Mouse (Mus musculus) cerebellum, postnatal 4 days (tissue): Measurements from ENCODE around the gene 2010111I01Rik.
A peak's percentile ranks its signal among the peaks of the same experiment; 100 is the strongest.
"Not testable (repeated sequence)": the region's sequence is repeated elsewhere in the genome, so short reads cannot be mapped to it uniquely, and the experiment has no call there.

Source experiments
- DNase-seq, 2 experiments: peaks; one replicate each; pipeline ENCODE4 v3.0.0; 2022; ENCODE audit warnings: low spot score in 2 of 2, mixed read lengths in 1 of 2

2010111I01Rik gene

DNA sequence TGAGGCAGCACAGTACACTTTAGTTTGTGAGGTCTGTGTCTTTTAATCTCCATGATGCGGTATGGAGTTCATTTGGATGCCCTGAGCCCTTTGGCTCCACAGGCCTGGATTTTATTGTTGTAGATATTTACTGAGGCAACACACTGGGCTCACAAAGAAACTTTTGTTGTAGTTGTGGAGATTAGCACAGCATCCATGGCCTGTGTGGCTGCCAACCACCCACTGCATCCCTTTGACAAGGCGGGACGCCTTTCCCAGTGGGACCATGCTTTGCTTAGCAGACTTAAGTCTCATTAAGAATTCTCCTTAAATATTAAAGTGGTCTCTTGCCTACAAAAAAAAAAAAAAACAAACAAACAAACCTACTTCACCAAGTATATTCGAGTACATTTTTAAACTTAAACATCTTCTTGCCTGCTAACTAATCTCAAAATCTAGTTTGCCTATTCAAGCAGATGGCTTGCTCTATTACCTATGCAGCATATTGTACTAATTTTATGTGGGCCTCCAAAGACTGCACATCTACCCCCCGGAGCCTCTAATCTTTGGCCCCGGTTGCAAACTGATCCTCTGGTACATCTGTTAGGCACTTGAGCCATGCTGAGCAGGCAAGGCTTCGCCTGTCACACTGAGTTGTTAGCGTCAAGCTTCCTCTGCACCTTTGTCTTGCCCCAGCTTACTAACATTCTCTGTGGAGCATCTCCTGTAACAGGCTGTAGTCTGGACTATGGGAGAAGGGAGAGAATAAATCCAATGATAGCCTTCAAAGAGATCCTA lies 239.0 kb downstream of the 2010111I01Rik start:
- no peak for DNase-seq

DNA sequence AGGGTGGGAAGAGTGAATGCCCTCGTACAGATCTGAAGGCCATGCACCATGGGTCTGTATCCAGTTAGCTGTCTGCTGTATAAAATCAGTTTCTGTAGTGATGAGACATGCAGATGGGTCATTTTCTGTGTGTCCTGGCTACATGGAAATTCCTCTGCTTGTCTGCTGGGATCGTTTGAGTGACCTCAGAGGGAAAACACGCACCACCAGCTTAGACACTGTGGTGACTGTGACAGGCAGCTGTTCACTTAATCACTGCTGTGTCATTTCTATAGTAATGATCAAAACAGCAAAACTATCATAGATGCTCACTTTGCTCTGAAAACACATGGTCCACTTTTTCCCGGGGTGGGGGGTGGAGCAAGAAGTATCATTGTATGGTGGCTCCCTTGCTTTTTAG lies 241.1 kb downstream of the 2010111I01Rik start:
- no peak for DNase-seq

DNA sequence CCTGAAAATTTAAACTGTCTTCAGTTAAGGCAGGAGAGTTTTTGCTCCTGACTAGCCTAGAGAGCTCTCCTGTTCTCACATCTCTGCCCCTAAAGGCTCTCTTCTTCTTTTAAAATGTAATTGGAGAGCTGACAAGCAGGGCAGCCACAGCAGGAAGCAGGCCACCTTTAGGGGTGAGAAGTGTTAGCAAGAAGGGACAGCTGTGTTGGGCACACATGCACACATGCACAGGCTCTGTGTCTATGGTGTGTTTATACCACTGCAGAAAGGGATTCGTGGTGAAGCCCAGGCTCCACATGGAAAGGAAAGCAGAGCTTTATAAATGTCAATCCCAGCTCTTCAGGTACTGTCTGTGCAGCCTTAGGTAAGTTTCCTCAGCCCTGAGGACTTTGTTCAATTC lies 241.7 kb downstream of the 2010111I01Rik start:
- no peak for DNase-seq

DNA sequence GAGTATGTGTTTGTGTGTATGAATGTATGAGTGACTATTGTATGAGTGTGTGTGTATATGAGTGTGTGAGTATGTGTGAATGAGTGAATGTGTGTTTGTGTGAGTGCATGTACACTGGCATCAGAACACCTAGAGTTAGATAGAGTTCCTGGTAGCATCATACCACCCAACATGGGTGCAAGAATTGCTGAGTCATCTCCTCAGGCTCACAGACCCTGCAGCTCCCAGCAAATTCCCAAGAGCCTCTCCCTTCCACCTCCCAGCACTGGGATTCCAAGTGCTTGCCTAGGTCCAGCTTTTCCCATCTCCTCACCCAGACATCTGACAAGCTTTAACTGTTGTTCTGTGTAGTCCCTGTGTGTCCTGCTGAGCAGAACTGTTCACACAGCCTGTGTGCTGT lies 251.8 kb downstream of the 2010111I01Rik start:
- DNase-seq: no peak

DNA sequence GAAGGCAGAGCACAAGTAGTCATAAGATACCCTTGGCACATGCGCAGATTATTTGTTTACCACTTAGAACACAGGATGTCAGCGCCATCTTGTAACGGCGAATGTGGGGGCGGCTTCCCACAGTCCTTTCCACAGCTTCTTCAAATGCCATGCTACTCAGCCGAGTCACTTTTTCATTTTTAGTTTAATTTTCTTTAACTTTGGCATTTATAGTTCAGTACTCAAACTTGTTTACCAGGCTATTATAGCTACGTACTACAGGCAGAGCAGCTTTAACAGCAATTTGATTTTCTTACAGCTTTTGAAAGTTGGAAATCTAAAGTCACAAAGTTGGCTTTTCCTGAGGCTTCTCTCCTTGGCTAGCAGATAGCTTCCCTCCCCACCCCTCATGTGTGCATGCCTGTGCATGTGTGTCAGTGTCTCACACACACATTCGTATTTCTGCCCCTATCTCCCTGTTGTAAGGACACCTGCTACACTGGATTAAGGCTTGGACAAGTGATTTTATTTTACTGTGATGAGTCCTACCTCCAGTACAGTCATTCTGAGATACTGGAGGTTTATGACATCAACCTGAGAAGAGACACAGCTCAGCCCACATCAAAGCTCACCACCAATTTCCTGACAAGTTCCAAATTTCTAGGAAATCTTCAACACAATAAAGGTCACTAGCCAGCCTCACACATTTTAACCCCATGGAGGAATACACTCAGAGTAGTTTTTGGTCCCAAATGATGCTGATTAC lies 258.5 kb downstream of the 2010111I01Rik start:
- DNase-seq: no peak

DNA sequence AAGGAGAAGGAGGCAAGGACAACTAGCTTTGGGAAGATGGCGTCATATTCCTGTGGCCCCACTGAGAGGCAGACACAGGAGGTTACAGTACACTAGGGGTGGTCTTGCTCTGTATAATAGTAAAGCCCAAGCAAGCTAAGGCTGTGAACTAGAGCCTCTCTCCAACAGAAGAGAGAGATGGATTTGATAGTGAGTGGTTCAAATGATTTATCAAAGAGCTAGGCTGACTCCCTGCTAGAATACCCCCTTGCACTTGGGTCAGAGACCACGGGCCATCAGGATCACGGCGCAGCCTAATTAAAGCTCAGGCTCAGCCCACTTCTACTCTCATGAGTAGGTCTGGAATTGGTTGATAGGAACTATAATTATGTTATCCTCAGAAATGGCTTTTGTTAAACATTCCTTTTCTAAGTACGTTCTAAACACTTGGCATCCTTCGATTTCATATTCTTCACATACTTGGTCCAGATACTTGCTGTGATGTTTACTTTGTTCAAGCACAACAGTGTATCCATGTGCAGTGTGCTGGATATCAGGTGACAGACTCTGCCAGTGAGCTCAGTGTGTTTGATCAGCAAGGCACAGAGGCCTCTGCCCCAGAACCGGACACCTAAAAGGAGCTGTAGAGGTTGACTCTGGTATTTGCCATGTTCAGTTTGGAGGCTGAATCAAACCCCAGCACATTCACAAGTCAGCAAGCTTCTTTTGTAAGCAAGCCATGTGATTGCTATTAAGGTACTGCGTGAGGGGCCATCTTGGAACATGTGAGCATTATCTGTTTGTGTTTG lies 261.3 kb downstream of the 2010111I01Rik start:
- no peak for DNase-seq

DNA sequence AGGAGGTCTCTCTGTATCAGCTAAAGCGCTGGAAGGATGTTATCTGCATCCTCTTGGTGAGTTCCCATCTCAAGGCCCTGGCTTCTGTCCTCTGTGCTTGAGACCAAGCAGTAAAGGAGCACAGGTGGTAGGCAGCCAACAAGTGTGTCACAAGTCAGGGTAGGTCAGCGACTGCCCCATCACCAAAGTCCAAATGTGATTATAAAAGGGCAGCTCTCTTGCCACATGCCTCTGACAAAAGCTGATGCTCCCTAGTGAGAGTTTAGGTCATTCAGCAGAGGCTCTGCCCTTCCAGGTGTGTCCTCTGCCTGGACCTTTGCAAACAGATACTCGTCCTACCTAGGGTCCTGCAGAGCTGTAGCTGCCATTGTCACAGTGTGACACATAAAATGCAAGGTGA lies 263.1 kb downstream of the 2010111I01Rik start:
- DNase-seq: no peak

DNA sequence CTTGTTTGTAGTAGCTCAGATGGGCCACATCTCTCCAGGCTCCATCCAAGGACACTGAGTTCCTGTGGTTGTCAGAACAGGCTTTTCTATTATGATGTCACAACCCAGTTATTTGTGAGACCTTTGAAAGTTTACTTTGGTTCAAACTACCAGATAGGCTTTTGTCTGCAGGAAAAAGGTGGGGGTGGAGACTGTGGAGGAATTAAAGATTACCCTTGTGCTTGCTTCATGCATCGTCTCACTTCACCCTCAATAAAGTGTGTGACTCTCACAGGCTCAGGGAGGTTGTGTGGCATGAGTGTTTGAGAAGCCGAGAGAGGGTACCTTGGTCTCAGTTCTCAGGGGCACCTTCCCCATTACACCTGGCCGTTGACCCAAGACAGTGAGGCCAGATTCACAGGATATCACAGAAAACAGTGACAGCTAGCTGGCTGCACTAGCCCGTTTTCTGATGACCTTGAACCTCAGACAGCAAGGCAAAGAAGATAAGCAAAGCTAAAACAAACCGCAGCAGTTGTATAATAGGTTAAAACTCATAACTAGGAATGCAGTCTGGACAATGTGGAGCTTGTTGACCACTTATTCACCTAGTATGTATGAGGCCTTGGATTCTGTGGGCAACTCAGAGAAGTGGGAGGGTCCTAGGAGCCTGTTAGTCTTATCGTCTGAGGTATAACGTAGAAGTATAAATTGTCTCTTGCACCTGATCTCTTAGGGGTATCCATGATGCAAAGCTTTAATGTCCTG lies 266.4 kb downstream of the 2010111I01Rik start:
- DNase-seq: no peak

DNA sequence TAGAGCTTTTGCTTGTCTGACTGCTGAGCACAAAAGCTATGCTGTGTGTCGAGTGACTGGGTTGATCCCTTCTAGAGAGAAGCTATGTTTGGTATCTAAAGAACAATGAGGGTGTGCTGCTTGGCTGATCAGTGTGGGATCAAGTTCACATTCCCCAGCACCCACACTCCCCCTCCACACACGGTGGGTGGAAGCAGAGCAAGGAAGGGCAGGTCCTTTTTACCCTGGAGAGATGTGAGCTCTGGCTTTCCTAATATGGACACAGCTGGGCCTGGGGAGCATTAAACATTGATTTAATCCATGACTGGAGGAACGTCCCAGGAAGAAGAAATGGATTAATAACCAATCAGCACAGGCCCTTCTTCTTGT lies 267.0 kb downstream of the 2010111I01Rik start:
- DNase-seq: no peak

DNA sequence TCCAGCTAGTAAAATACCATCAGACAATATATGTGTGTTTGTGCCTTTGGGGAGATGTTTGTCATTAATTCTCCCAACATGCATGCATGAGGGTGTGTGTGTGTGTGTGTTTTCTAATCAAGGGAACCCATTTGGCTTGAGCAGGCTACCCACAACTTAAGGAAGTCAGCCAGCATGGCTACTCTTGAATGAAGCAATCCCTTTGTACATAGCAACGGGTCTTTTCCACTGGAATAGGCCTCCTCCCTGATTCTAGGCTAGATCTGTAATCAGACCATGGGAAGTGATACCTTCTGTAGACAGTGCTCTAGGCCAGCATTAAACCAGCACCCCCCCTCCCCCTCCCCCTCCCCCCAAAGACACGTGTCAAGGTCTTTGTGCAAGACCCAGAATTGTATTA lies 267.9 kb downstream of the 2010111I01Rik start:
- DNase-seq: no peak

DNA sequence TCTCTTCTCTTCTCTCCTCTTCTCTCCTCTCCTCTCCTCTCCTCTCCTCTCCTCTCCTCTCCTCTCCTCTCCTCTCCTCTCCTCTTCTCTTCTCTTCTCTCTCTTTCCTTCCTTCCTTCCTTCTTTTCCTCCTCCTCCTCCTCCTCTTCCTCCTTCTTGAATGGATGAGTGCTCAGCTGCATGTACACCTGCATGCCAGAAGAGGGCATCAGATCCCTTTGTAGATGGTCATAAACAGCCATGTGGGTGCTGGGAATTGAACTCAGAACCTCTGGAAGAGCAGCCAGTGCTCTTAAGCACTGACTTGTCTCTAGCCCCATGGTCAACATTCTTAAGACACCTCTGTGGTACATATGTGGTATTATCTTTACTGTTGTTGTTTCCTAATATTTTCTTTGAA lies 269.8 kb downstream of the 2010111I01Rik start:
- not testable (repeated sequence) for DNase-seq

DNA sequence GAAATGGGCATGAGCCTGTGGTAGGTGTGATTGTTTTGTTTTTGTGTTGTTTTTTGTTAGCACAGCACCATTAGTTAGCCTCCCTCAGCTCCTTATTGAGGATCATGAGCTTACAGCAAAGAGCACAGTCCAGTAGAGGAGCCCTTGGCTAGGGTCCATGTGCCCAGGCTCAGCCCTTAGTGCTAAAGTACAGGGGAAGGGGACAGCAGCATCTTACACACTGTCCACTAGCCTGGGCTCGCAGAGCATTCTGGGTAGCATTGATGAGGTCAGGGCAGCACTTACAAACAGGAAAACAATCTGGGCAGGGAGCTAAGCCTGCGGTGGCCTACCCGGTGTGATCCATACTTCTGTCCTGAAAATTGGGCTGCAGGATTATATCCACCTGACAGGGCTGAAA lies 270.9 kb downstream of the 2010111I01Rik start:
- no peak for DNase-seq

DNA sequence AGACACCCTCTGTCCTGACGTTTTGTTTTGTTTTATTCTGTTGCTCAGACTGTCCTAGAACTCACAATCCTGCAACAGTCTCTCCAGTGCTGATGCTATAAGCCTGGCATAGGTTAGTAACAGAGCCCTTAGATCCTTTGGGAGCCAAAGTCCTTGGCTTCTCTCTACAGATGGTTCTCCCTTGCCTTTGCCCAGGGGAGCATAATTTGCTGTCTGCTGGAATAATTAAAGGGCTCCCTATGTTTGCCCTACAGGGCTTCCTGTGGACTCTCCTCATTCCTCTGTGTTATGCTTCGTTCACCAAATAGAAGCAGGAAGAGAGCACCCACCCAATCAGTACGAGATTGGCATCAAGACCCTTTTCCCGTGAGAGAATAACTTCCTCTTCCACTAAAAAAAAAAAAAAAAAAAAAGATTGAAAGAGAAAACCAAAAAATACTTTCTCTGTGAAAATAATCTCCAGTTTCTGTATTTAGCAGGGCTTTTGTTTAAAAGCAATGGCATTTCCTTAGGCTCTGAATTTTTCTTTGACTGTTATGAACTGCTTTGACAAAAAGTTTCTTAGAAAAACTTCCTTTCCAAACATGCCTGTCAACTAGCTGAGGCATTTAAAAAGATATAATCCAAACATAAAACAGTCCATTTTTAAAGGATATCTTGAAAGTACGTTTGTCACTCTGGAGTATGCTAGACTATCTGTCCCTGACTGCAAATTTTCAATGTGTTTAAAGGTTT lies 271.6 kb downstream of the 2010111I01Rik start:
- no peak for DNase-seq

DNA sequence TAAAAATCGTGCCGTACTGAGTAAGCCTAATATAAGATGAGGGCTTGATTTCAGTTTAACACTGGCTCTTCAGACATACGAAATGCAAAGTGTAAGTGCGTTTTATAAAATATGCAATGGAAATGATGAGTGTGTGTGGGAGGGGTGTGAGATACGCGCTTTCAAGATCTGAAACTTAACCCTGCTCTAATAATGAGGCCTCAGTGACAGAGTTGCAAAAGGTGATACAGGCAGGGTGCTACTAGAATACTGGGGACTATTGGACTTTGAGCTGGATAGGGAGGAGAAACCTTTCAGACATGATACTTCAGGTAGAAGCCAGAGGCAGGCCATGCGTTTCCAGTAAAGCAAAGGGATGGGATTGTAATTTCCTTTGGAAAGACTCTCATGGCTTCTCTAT lies 273.4 kb downstream of the 2010111I01Rik start:
- DNase-seq: no peak

DNA sequence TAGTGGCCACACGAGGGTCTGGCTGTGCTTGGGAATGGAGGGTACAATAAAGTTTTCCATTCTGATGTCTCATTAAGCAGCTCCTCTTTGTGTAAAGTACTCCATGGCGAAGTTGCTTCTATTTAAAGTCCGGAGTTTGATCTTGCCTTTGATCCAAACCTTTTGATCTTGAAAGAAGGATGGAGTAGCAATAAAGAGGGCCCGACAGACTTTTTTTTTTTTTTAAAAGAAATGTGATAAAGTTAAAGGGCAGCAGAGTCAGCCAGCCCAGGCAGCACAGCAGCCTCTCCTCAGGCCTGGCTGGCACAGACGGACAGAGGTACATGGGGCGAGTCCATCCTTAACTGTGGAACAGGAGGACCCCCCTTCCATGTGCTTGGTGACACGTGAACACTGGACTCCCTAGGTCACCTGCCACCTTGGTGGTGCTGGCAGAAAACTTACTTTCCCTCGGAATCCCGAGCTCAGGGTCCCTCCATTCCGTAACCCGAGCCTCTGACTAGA lies 274.7 kb downstream of the 2010111I01Rik start:
- no peak for DNase-seq

DNA sequence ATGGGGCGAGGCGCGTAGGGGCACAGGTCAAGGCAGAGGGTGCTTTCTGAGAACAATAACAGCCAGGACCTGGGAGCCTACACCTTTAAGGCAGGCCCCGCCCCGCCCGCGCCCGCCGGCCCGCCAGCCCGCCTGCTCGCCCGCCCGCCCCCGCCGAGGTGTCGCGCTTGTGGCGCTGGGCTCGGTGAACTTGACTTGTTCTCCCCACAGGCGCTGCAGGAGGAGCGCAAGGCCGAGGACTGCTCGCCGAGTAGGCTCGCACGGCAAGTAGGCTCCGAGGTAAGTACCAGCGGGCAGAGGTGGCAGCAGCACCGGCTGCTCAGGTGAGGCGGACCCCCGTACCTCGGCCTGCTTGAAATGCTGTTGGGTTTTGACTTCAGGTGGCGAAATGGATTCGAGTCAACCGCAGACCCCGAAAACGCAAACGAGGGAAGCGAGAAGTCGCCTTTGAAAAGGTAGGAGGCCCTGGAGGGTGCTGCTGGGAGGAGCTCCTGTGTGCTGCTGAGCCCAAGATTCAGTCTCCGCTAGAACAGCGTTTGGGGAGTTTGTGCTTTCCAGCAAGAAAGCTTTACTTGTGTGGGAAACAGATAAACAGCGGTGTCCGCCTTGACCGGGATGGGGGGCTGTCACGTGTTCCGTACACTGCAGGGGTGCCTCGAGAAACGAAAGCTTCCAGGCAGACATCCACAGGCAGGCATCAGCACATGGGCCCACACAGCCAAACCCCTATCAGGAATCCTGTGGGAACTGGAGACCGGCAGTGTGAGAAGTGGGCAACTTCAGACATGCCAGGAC lies 275.4 kb downstream of the 2010111I01Rik start:
- DNase-seq: peak; percentile 47 to 66

DNA sequence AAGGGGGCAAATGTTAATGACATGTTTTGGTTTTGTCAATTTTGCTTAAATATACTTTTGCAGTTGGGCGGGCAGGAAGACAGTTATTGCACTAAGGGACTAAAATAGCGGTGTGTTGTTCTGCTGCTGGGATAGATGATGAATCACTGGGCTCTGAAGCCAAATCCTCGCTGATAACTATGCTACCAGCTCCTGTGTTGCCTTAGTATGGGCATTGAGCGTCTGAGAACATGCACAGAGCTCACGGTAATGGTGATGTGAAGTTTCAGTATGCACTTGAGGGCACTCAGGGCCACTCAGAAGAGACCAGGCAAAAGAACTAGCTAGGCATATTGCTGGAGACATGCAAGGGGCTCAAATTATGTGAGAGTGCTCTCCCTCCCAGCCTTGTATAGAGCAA lies 276.1 kb downstream of the 2010111I01Rik start:
- no peak for DNase-seq

DNA sequence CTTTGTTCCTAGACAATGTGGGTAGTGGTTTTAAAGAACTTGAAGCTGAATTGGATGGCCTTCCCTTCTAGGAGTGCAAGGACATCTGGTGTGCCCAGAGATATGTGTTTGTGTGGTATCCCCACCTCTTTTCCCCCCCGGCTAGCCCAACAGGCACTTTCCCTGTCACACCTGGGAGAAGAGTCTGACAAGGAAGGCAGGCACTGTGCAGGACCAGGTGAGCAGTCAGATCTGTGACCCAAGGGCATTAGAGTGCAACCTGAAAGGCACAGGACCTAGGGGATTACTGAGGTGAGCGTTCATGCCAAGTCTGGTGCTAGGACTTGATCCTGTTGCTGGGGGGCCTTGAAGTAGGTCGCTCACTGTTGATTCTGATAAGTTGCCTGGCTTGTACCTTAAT lies 277.0 kb downstream of the 2010111I01Rik start:
- DNase-seq: no peak

DNA sequence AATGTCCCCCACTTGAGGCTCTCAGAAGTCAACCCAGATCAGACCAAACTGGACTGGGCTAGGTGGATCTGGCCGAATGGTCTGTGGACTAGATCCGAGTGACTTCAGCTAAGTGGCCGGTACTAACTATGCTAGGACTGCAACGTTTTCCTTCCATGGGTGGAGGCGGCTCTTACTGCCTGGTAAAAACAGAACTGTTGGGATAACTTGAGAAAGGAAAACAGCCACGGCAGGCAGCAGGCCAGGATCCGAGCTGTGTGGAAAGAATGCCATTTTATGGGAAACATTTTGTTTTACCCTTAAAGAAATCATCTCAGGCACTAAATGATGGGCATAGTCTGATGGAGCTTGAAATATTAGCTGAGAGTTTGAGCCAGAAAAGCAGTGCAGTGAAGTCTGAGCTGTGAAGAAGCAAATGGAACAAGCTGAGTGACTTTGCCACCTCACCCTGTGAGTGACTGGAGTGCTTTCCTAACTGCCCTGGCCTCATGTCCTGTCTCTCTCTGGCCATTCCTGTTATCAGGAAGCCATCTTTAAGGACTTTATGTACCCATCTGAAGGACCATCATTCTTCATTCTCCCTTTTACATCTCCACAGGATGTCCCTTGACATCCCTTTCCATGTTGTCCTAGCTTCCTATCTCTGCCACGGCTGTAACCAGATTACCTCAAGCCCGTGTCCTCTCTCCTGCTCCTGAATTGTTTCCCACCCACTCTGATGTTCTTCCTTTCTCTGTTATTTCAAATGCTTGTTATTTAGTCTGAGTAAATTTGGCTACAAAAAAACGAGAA lies 277.9 kb downstream of the 2010111I01Rik start:
- no peak for DNase-seq
